Mouse (Mus musculus): ENCODE measurements around the gene Abcg5.

DNA sequence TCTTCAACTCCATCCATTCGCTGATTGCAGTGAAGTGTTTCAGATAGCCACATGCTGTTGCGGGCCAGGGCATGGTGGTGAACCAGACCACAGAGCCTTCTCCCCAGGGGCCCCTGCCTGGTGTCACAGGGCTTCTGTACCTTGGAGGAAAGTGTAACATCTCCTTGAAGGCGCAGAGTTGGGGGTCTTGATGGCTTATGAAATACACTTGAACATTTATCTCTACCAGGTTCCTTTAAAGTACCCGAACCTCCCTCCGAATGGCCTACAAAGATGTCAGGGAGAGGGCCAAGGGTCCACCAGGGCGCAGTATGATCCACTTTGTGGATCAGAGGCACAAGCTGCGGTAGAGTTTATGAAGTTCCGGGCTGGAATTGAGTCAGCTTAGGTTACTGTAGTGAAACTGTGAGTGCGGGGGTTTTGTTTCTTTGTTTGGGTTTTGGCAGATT is 55.9 kb downstream of the Abcg5 start:
- TF ChIP-seq CTCF (conservative IDR thresholded peaks at IDR 0.05; ENCODE audit: insufficient read depth, insufficient read length, low read depth, low read length) (no peak), POLR2A (IDR thresholded peaks at IDR 0.05; ENCODE audit: low read depth, low read length) (no peak)
